Mouse (Mus musculus): ENCODE data around the gene Ulk4. TPM values are rescaled to one million over a fixed set of nuclear protein-coding genes. Genes with fewer than 3 reads are reported as not detected.

The Ulk4 gene
- polyA plus RNA-seq, 1 experiment from 2014 or later = 167 TPM

- no peak for ATAC-seq (ENCODE audit: low FRiP score, low read depth)
- no peaks in the 10 kb centered on the region for H3K27me3 ChIP-seq
- H3K4me2 ChIP-seq (replicated peaks) = no peak overlapping the region
- no peak overlapping the region for H3K9ac ChIP-seq
- H3K4me3 ChIP-seq = no peak overlapping the region
- 54% methylated on average over 11 of the region's 11 CpGs for WGBS
- H3K9me3 ChIP-seq = no peaks in the 10 kb centered on the region
- H3K36me3 ChIP-seq = no peaks in the 10 kb centered on the region
- H3K4me1 ChIP-seq = peaks cover 32% of the 10 kb centered on the region
- H3K27ac ChIP-seq = peak overlapping the region; percentile 75
Measured at GRCm38 (mm10) chr9:121015810-121016502, 261.0 kb downstream of the Ulk4 start.

GRCm38 (mm10) chr9:121011540-121011939, 265.5 kb downstream of the Ulk4 start:
- WGBS = 33% methylated on average over 4 of the region's 4 CpGs

GRCm38 (mm10) chr9:121010544-121010943, 266.5 kb downstream of the Ulk4 start:
- H3K4me2 ChIP-seq (replicated peaks) = no peak overlapping the region
- no peaks in the 10 kb centered on the region for H3K27me3 ChIP-seq
- ATAC-seq (ENCODE audit: low FRiP score, low read depth) = no peak
- no peak overlapping the region for H3K4me3 ChIP-seq
- H3K4me1 ChIP-seq = peaks cover 16% of the 10 kb centered on the region
- 61% methylated on average over 3 of the region's 3 CpGs for WGBS
- H3K27ac ChIP-seq = no peak overlapping the region
- no peaks in the 10 kb centered on the region for H3K36me3 ChIP-seq
- H3K9ac ChIP-seq = no peak overlapping the region
- H3K9me3 ChIP-seq = no peaks in the 10 kb centered on the region

More at GRCm38 (mm10) chr9:121011540-121011939, 265.5 kb downstream of the Ulk4 start:
- ATAC-seq (ENCODE audit: low FRiP score, low read depth) = no peak
- Histone ChIP-seq H3K9ac (no peak overlapping the region), H3K36me3 (no peaks in the 10 kb centered on the region), H3K9me3 (no peaks in the 10 kb centered on the region), H3K4me2 (replicated peaks) (no peak overlapping the region), H3K4me1 (peaks cover 25% of the 10 kb centered on the region), H3K4me3 (no peak overlapping the region), H3K27ac (no peak overlapping the region), H3K27me3 (no peaks in the 10 kb centered on the region)

GRCm38 (mm10) chr9:121005961-121006360, 271.0 kb downstream of the Ulk4 start:
- H3K4me1 ChIP-seq = peaks cover 18% of the 10 kb centered on the region
- no peak overlapping the region for H3K4me2 ChIP-seq (replicated peaks)
- H3K4me3 ChIP-seq = no peak overlapping the region
- no peak overlapping the region for H3K27ac ChIP-seq
- ATAC-seq (ENCODE audit: low FRiP score, low read depth) = no peak
- no peaks in the 10 kb centered on the region for H3K9me3 ChIP-seq
- no peak overlapping the region for H3K9ac ChIP-seq
- no peaks in the 10 kb centered on the region for H3K27me3 ChIP-seq
- no peaks in the 10 kb centered on the region for H3K36me3 ChIP-seq
- 78% methylated on average over 7 of the region's 7 CpGs for WGBS

GRCm38 (mm10) chr9:121001681-121002540, 275.1 kb downstream of the Ulk4 start:
- peak; percentile 42; the same call in 1 of the 2 replicates for ATAC-seq (ENCODE audit: low FRiP score, low read depth)
- Histone ChIP-seq H3K9ac (no peak overlapping the region), H3K27me3 (no peaks in the 10 kb centered on the region), H3K36me3 (no peaks in the 10 kb centered on the region), H3K4me3 (no peak overlapping the region), H3K27ac (peak overlapping the region; percentile 33; the same call in 1 of the 2 replicates), H3K4me2 (replicated peaks) (no peak overlapping the region), H3K4me1 (peaks cover 31% of the 10 kb centered on the region), H3K9me3 (no peaks in the 10 kb centered on the region)
- 44% methylated on average over 15 of the region's 15 CpGs for WGBS

- Histone ChIP-seq H3K27me3 (no peaks in the 10 kb centered on the region), H3K4me3 (no peak overlapping the region), H3K9ac (no peak overlapping the region), H3K4me1 (peaks cover 31% of the 10 kb centered on the region), H3K9me3 (no peaks in the 10 kb centered on the region), H3K27ac (peak overlapping the region; percentile 33; the same call in 1 of the 2 replicates), H3K36me3 (no peaks in the 10 kb centered on the region), H3K4me2 (replicated peaks) (no peak overlapping the region)
- 65% methylated on average over 7 of the region's 7 CpGs for WGBS
- ATAC-seq (ENCODE audit: low FRiP score, low read depth) = no peak
Measured at GRCm38 (mm10) chr9:121000641-121001320, 276.2 kb downstream of the Ulk4 start.

GRCm38 (mm10) chr9:120998696-120999095, 278.3 kb downstream of the Ulk4 start:
- no peaks in the 10 kb centered on the region for H3K9me3 ChIP-seq
- H3K9ac ChIP-seq = no peak overlapping the region
- H3K4me3 ChIP-seq = no peak overlapping the region
- H3K36me3 ChIP-seq = no peaks in the 10 kb centered on the region
- no peak overlapping the region; the same call in 1 of the 2 replicates for H3K27ac ChIP-seq
- no peak overlapping the region for H3K4me2 ChIP-seq (replicated peaks)
- H3K27me3 ChIP-seq = no peaks in the 10 kb centered on the region
- 69% methylated on average over 11 of the region's 11 CpGs for WGBS
- H3K4me1 ChIP-seq = peaks cover 31% of the 10 kb centered on the region
- no peak for ATAC-seq (ENCODE audit: low FRiP score, low read depth)

GRCm38 (mm10) chr9:120994223-120995155, 282.5 kb downstream of the Ulk4 start:
- no peak overlapping the region for H3K4me2 ChIP-seq (replicated peaks)
- 72% methylated on average over 15 of the region's 15 CpGs for WGBS
- H3K4me3 ChIP-seq = no peak overlapping the region

GRCm38 (mm10) chr9:120993004-120993403, 284.0 kb downstream of the Ulk4 start:
- H3K36me3 ChIP-seq = no peaks in the 10 kb centered on the region
- no peak for ATAC-seq (ENCODE audit: low FRiP score, low read depth)
- no peaks in the 10 kb centered on the region for H3K9me3 ChIP-seq
- H3K27me3 ChIP-seq = no peaks in the 10 kb centered on the region
- H3K27ac ChIP-seq = no peak overlapping the region
- H3K4me2 ChIP-seq (replicated peaks) = no peak overlapping the region
- H3K9ac ChIP-seq = no peak overlapping the region
- WGBS = 62% methylated on average over 10 of the region's 10 CpGs
- no peak overlapping the region for H3K4me3 ChIP-seq
- peaks cover 7% of the 10 kb centered on the region; the same call in 1 of the 2 replicates for H3K4me1 ChIP-seq

More at GRCm38 (mm10) chr9:120994223-120995155, 282.5 kb downstream of the Ulk4 start:
- no peaks in the 10 kb centered on the region for H3K27me3 ChIP-seq
- H3K36me3 ChIP-seq = no peaks in the 10 kb centered on the region
- no peaks in the 10 kb centered on the region for H3K9me3 ChIP-seq
- no peak overlapping the region for H3K9ac ChIP-seq
- H3K27ac ChIP-seq = no peak overlapping the region
- H3K4me1 ChIP-seq = peaks cover 15% of the 10 kb centered on the region; the same call in 1 of the 2 replicates
- ATAC-seq (ENCODE audit: low FRiP score, low read depth) = no peak

GRCm38 (mm10) chr9:120991801-120992200, 285.2 kb downstream of the Ulk4 start:
- H3K9ac ChIP-seq = no peak overlapping the region
- H3K4me2 ChIP-seq (replicated peaks) = no peak overlapping the region
- WGBS = 64% methylated on average over 2 of the region's 2 CpGs
- no peaks in the 10 kb centered on the region for H3K36me3 ChIP-seq
- H3K9me3 ChIP-seq = no peaks in the 10 kb centered on the region
- H3K4me3 ChIP-seq = no peak overlapping the region
- peaks cover 9% of the 10 kb centered on the region; the same call in 1 of the 2 replicates for H3K4me1 ChIP-seq
- ATAC-seq (ENCODE audit: low FRiP score, low read depth) = no peak
- no peaks in the 10 kb centered on the region for H3K27me3 ChIP-seq
- H3K27ac ChIP-seq = no peak overlapping the region

Data from limb, embryonic 13.5 days (tissue).